Mouse (Mus musculus) liver, embryonic 16.5 days (tissue): ENCODE data around the gene Pcgf6. TPM values are rescaled to one million over a fixed set of nuclear protein-coding genes. Genes with fewer than 3 reads are reported as not detected.
A peak's percentile ranks its signal among the peaks of the same experiment; 100 is the strongest.

Source experiments
- ATAC-seq: fragments of 200-750 bp; cut with Nextera tagmentation; 2 replicates; pipeline ENCODE4 v1.8.0; 2017; ENCODE audit warnings: low read depth, mild to moderate bottlenecking, moderate number of reproducible peaks, moderate library complexity
- H3K27ac ChIP-seq: fragments of 300-500 bp; sonication (generic); 2 replicates; pipeline ENCODE4 v1.5.1; 2014; ENCODE audit warnings: mild to moderate bottlenecking, low read length
- H3K27me3 ChIP-seq: fragments of 300-500 bp; sonication (generic); 2 replicates; pipeline ENCODE4 v1.6.1; 2014; ENCODE audit warnings: low read depth, low read length, mixed read lengths; ENCODE audit not compliant: control insufficient read depth, insufficient read depth
- H3K36me3 ChIP-seq: fragments of 300-500 bp; sonication (generic); 2 replicates; pipeline ENCODE4 v1.6.1; 2014; ENCODE audit warnings: mild to moderate bottlenecking; ENCODE audit not compliant: control insufficient read depth, insufficient read depth
- H3K4me1 ChIP-seq: fragments of 300-500 bp; sonication (generic); 2 replicates; pipeline ENCODE4 v1.6.1; 2014; ENCODE audit warnings: low read depth, low read length, mixed read lengths; ENCODE audit not compliant: control insufficient read depth
- H3K4me2 ChIP-seq: fragments of 300-500 bp; sonication (generic); 2 replicates; pipeline ENCODE4 v1.6.1; 2014; ENCODE audit warnings: low read depth, low read length, mixed read lengths
- H3K4me3 ChIP-seq: fragments of 300-500 bp; sonication (generic); 2 replicates; pipeline ENCODE4 v1.5.1; 2014; ENCODE audit warnings: low read depth, mild to moderate bottlenecking, low read length
- H3K9ac ChIP-seq: fragments of 300-500 bp; sonication (generic); 2 replicates; pipeline ENCODE4 v1.6.1; 2014; ENCODE audit warnings: low read depth, low read length
- H3K9me3 ChIP-seq: fragments of 300-500 bp; sonication (generic); replicated peaks from 2 replicates; pipeline ENCODE4 v1.6.1; 2016; ENCODE audit warnings: low read length; ENCODE audit not compliant: control insufficient read depth
- WGBS: fragments of 180-500 bp; shearing (Covaris S2); extraction: QIAGEN DNeasy Blood & Tissue Kit; methylation state at CpG from one replicate; pipeline ENCODE4 v1.1.7; 2014; ENCODE audit not compliant: insufficient replicate concordance; 5-methylcytosine and 5-hydroxymethylcytosine counted together
- polyA plus RNA-seq: library from polyadenylated mRNA; unstranded; fragments of >200 nt; fragmentation: Nextera tagmentation; extraction: Ambion mirVana; gene quantifications from 2 replicates; pipeline ENCODE4 v1.2.1, GENCODE M21; 2015

Pcgf6 gene
- polyA plus RNA-seq, 1 experiment from 2014 or later = 5.7 TPM

DNA sequence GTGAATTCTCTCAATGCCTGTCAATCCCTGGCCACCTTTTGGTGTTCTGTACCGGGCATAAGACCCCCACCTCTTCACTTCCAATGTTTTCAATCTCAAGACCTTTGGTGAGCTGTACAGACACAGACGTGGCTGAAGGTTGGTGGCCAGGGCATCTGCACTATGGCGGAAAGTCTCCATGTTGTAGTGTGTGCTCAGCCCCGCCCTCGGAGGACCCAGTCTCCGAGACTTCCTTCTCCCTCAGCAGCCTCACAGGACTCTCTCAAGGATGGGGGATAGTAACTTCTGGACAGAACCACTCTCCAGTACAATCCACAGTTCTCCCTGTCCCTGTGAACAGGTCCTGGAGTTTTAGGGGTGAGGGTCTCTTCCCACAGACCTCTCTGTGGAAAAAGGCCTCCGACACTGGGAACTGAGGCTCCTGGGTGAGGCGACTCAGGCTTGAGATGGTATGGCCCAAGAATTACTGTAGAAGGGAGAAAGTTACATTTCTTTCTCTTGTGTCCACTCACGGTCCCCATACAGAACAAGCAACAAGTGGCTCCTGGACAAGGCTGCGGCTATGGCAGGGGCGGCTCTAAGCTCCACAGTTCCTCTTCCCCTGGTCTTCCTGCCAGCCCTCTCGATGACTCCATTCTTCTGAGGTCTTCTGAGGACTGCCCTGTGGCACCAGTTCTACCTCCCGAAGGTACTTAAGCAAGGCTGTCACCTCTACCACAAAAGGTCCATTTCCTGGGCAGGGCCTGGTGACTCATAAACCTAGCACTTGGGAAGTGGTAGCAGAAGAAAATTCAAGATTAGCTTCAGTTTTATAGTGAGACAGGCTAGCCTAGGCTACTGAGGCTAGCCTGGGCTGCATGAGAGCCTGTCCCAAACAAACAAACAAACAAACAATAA is 65.7 kb downstream of the Pcgf6 start:
- 56% methylated on average over 13 of the region's 13 CpGs for WGBS
- no peak for ATAC-seq
- H3K9me3 ChIP-seq = no peaks in the 10 kb centered on the region
- peaks cover 63% of the 10 kb centered on the region for H3K4me1 ChIP-seq
- no peak overlapping the region for H3K4me3 ChIP-seq
- H3K9ac ChIP-seq = peak overlapping the region; percentile 33; the same call in 1 of the 2 replicates
- H3K27me3 ChIP-seq = no peaks in the 10 kb centered on the region
- no peaks in the 10 kb centered on the region for H3K36me3 ChIP-seq
- H3K4me2 ChIP-seq = peak overlapping the region; percentile 40
- H3K27ac ChIP-seq = peak overlapping the region; percentile 75

DNA sequence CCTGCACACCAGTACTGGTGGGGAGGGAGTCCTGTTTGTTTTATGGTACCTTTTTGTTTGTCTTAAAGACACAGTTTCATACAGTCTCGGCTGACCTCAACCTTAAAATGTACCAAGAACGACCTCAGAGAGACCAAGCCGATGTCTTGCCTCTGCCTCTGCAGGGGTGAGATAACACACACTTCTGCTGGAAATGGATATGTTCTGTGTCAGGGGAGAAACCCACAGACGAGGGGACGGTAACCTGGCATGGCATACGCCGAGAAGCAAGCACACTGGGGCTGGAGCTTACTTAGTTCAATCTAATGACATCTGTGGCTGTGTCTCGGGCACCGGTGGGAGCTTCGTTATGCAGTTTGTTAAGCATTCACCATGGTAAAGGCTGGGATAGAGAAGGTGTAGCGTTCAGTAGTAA is 66.7 kb downstream of the Pcgf6 start:
- WGBS = 10% methylated on average over 11 of the region's 11 CpGs
- no peaks in the 10 kb centered on the region for H3K27me3 ChIP-seq
- no peaks in the 10 kb centered on the region for H3K9me3 ChIP-seq
- peak overlapping the region; percentile 52 for H3K9ac ChIP-seq
- peak overlapping the region; percentile 30 for H3K4me3 ChIP-seq
- H3K4me2 ChIP-seq = peak overlapping the region; percentile 71
- ATAC-seq = peak; percentile 51
- peak overlapping the region; percentile 94 for H3K27ac ChIP-seq
- H3K36me3 ChIP-seq = no peaks in the 10 kb centered on the region
- H3K4me1 ChIP-seq = peaks cover 62% of the 10 kb centered on the region

Other genes with a start within 250 kb of the Pcgf6 start
- 0.06 and 0.09 TPM in 2 replicates for gene Ina, start 36.2 kb downstream of the Pcgf6 start, polyA plus RNA-seq
- gene Nt5c2, start 35.8 kb downstream of the Pcgf6 start, polyA plus RNA-seq = 47.4 and 48.4 TPM in 2 replicates
- 2.6 and 2.7 TPM in 2 replicates for gene Taf5, start 16.8 kb upstream of the Pcgf6 start, polyA plus RNA-seq
- 680 and 757 TPM in 2 replicates for gene Usmg5, start 39.7 kb upstream of the Pcgf6 start, polyA plus RNA-seq
- 3.3 and 3.4 TPM in 2 replicates for gene Pdcd11, start 39.9 kb upstream of the Pcgf6 start, polyA plus RNA-seq
- 1.9 and 2.0 TPM in 2 replicates for gene Calhm2, start 87.4 kb upstream of the Pcgf6 start, polyA plus RNA-seq
- gene Calhm1, start 93.3 kb upstream of the Pcgf6 start, polyA plus RNA-seq = not detected in 2 replicates
- gene Calhm3, start 106.9 kb upstream of the Pcgf6 start, polyA plus RNA-seq = not detected in 2 replicates
- 0.64 and 0.92 TPM in 2 replicates for gene Neurl1a, start 127.9 kb upstream of the Pcgf6 start, polyA plus RNA-seq